Comparison of ENCODE assay signal across 8 mouse cellular contexts in the genomic region with DNA sequence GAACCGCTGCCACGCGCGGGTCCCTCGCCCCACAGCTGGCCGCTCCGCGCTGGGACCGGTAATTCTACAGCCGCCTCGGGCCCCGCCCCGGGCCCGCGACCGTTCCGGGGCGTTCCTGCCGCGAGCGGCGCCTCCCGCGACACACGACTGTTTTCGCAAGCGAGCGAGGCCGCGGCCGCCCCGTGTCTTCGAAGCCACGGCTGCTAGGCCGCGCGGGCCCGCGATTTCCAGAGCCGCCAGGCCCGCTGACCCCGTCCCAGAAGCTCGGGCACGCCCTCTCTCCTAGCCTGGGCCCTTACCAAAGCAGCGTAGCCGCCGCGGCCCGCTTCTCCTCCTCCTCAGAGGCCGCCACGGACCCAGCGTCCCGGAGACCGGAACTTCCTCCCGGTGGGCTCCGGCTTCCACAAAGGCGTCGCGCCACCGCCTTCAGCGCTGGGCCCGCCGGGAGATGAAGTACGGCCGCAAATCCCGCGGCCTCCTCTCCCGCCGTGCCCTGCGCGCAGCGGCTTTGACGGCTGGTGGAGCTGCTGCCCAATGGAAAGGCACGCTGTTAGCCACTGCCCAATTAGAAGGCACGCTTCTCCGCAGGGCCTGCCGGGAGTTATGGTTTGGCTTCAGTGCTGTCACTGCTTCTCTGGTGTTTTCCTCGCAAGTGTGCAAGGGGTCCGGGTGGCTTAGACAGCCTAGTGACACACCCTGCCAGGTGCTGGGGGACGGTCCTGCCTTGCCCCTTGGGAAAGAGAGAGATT. TPM values are rescaled to one million over a fixed set of nuclear protein-coding genes. Genes with fewer than 3 reads are reported as not detected.
A peak's percentile ranks its signal among the peaks of the same experiment; 100 is the strongest.
DNase-seq lines count a peak whose midpoint lies in the region; ATAC-seq lines count a peak whose summit lies in the region.

No protein-coding gene starts in this region.

- no peaks in the 10 kb centered on the region for H3K9me3 ChIP-seq in hindbrain, embryonic 15.5 days

- H3K4me1 ChIP-seq in hindbrain, embryonic 15.5 days (replicated peaks): peaks cover 26% of the 10 kb centered on the region

- under 1% methylated on average over 79 of the region's 80 CpGs for WGBS in hindbrain, embryonic 15.5 days

- peak overlapping the region; percentile 63 for H3K4me3 ChIP-seq in hindbrain, embryonic 15.5 days

- peak; percentile 94 for DNase-seq in T-cell, adult 2 months (ENCODE audit: low spot score)
- peak; percentile 96 for DNase-seq in cerebellum, postnatal 36 days
- peak; percentile 96 to 97 for DNase-seq in frontal cortex, postnatal 36 days (ENCODE audit: low spot score in 2 of 2)
- peak; percentile 91 for DNase-seq in left cerebral cortex, adult 11 months (ENCODE audit: low spot score)
- peak; percentile 95 to 97 for DNase-seq in lung, postnatal 4 days
- peak; percentile 89 for DNase-seq in retina, postnatal 7 days (ENCODE audit: low read depth, low spot score)
- peak; percentile 92 for DNase-seq in urinary bladder, adult 2 months (ENCODE audit: low spot score)

- peak; percentile 100 for ATAC-seq in hindbrain, embryonic 15.5 days (ENCODE audit: low FRiP score, low read depth)

- peak overlapping the region; percentile 93 for H3K27ac ChIP-seq in hindbrain, embryonic 15.5 days (replicated peaks)

- H3K36me3 ChIP-seq in hindbrain, embryonic 15.5 days: no peaks in the 10 kb centered on the region

- peak overlapping the region; percentile 70 for H3K4me2 ChIP-seq in hindbrain, embryonic 15.5 days

- H3K9ac ChIP-seq in hindbrain, embryonic 15.5 days: peak overlapping the region; percentile 82

- no peaks in the 10 kb centered on the region for H3K27me3 ChIP-seq in hindbrain, embryonic 15.5 days

RNA-seq across cellular contexts. Expression of a gene that starts 0.5 kb away (rescaled TPM):
- polyA plus RNA-seq in hindbrain, embryonic 15.5 days (2015; fragmentation: Nextera tagmentation; extraction: Ambion mirVana): 94.5 and 97.0 TPM in 2 replicates
- polyA plus RNA-seq in urinary bladder, adult 2 months (2012; rRNA removed): 52.9 and 53.1 TPM in 2 replicates

RNA-seq across cellular contexts. Expression of a gene that starts 15.4 kb away (rescaled TPM):
- 22.9 and 24.3 TPM in 2 replicates for polyA plus RNA-seq in hindbrain, embryonic 15.5 days (2015; fragmentation: Nextera tagmentation; extraction: Ambion mirVana)
- polyA plus RNA-seq in urinary bladder, adult 2 months (2012; rRNA removed): 33.2 and 35.4 TPM in 2 replicates

RNA-seq across cellular contexts. Expression of a gene that starts 34.1 kb away (rescaled TPM):
- polyA plus RNA-seq in hindbrain, embryonic 15.5 days (2015; fragmentation: Nextera tagmentation; extraction: Ambion mirVana): 1.4 and 1.9 TPM in 2 replicates
- 39.2 and 55.3 TPM in 2 replicates for polyA plus RNA-seq in urinary bladder, adult 2 months (2012; rRNA removed)

RNA-seq across cellular contexts. Expression of a gene that starts 55.7 kb away (rescaled TPM):
- polyA plus RNA-seq in hindbrain, embryonic 15.5 days (2015; fragmentation: Nextera tagmentation; extraction: Ambion mirVana): not detected in 2 replicates
- polyA plus RNA-seq in urinary bladder, adult 2 months (2012; rRNA removed): not detected in 2 replicates

Comparison
In these comparisons a context has a peak if more than half of its experiments do, and no peak if none do; other contexts are left out.
1. Peak in every context shown above with its lines: DNase-seq, ATAC-seq, H3K4me3 ChIP-seq and H3K27ac ChIP-seq.
2. RNA of a gene that starts 34.1 kb away (polyA plus RNA-seq): 39.2 to 55.3 TPM in urinary bladder, adult 2 months; 1.4 to 1.9 TPM in hindbrain, embryonic 15.5 days; every median in the first group is over 10 times any median in the second.